Mouse (Mus musculus): ENCODE results near the gene Me1.
A peak's percentile ranks its signal among the peaks of the same experiment; 100 is the strongest.
"Not testable (repeated sequence)": the region's sequence is repeated elsewhere in the genome, so short reads cannot be mapped to it uniquely, and the experiment has no call there.

The Me1 gene

GRCm38 (mm10) chr9:86651254-86651653 is 44.5 kb downstream of the Me1 start:
- DNase-seq: no peak

- DNase-seq: no peak
Observed at GRCm38 (mm10) chr9:86650822-86651221, 44.9 kb downstream of the Me1 start.

GRCm38 (mm10) chr9:86647931-86648550 is 47.7 kb downstream of the Me1 start:
- DNase-seq: no peak

- DNase-seq: no peak
Observed at GRCm38 (mm10) chr9:86646807-86647206, 48.9 kb downstream of the Me1 start.

GRCm38 (mm10) chr9:86643497-86643896 is 52.3 kb downstream of the Me1 start:
- DNase-seq: no peak

- no peak for DNase-seq
Observed at GRCm38 (mm10) chr9:86638771-86639170, 57.0 kb downstream of the Me1 start.

- DNase-seq: no peak
Observed at GRCm38 (mm10) chr9:86631153-86631552, 64.6 kb downstream of the Me1 start.

GRCm38 (mm10) chr9:86630352-86630931 is 65.3 kb downstream of the Me1 start:
- no peak for DNase-seq

GRCm38 (mm10) chr9:86629379-86629778 is 66.4 kb downstream of the Me1 start:
- no peak for DNase-seq

GRCm38 (mm10) chr9:86627745-86628496 is 67.8 kb downstream of the Me1 start:
- peak; percentile 63 for DNase-seq

GRCm38 (mm10) chr9:86626906-86627305 is 68.8 kb downstream of the Me1 start:
- no peak for DNase-seq

GRCm38 (mm10) chr9:86624781-86625180 is 71.0 kb downstream of the Me1 start:
- DNase-seq: no peak

GRCm38 (mm10) chr9:86624039-86624438 is 71.7 kb downstream of the Me1 start:
- DNase-seq: peak; percentile 8

GRCm38 (mm10) chr9:86622062-86622461 is 73.7 kb downstream of the Me1 start:
- DNase-seq: no peak

- no peak for DNase-seq
Observed at GRCm38 (mm10) chr9:86619341-86620139, 76.2 kb downstream of the Me1 start.

GRCm38 (mm10) chr9:86617837-86618492 is 77.8 kb downstream of the Me1 start:
- no peak for DNase-seq

GRCm38 (mm10) chr9:86615765-86616164 is 80.0 kb downstream of the Me1 start:
- DNase-seq: no peak

GRCm38 (mm10) chr9:86612091-86612490 is 83.7 kb downstream of the Me1 start:
- DNase-seq: no peak

- DNase-seq: no peak
Observed at GRCm38 (mm10) chr9:86605776-86606175, 90.0 kb downstream of the Me1 start.

- no peak for DNase-seq
Observed at GRCm38 (mm10) chr9:86599723-86600303, 95.9 kb downstream of the Me1 start.

GRCm38 (mm10) chr9:86596983-86597382 is 98.8 kb downstream of the Me1 start:
- not testable (repeated sequence) for DNase-seq

GRCm38 (mm10) chr9:86594357-86594767 is 101.4 kb downstream of the Me1 start:
- DNase-seq: not testable (repeated sequence)

Measured in right cerebral cortex, postnatal 4 days (tissue).